In genomic region chr2:105016967-105017287, GRCm38 (mm10) we compare ENCODE assay signal across 8 mouse cellular contexts. TPM values are rescaled to one million over a fixed set of nuclear protein-coding genes. Genes with fewer than 3 reads are reported as not detected.
A peak's percentile ranks its signal among the peaks of the same experiment; 100 is the strongest.
DNase-seq lines count a peak whose midpoint lies in the region; ATAC-seq and TF ChIP-seq lines count a peak whose summit lies in the region.

Gene Eif3m, minus strand, starts transcription at chr2:105017080.

- under 1% methylated on average over 25 of the region's 25 CpGs for WGBS in bone marrow, adult 2 months
- 0% methylated on average over 18 of the region's 25 CpGs for WGBS in embryonic facial prominence, embryonic 15.5 days
- WGBS in limb, embryonic 14.5 days: 0% methylated on average over 21 of the region's 25 CpGs
- 1% methylated on average over 23 of the region's 25 CpGs for WGBS in midbrain, postnatal 0 days

- peaks cover 19% of the 10 kb centered on the region for H3K36me3 ChIP-seq in embryonic facial prominence, embryonic 15.5 days
- peaks cover 17% of the 10 kb centered on the region for H3K36me3 ChIP-seq in limb, embryonic 14.5 days (ENCODE audit: control insufficient read depth, insufficient read depth, low read length)
- peaks cover 10% of the 10 kb centered on the region; the same call in 1 of the 2 replicates for H3K36me3 ChIP-seq in midbrain, postnatal 0 days (ENCODE audit: insufficient read depth, low read length)

- H3K9me3 ChIP-seq in embryonic facial prominence, embryonic 15.5 days (replicated peaks): no peaks in the 10 kb centered on the region
- no peaks in the 10 kb centered on the region for H3K9me3 ChIP-seq in limb, embryonic 14.5 days (ENCODE audit: control insufficient read depth, low read length)
- no peaks in the 10 kb centered on the region for H3K9me3 ChIP-seq in midbrain, postnatal 0 days (ENCODE audit: low read length)

- ATAC-seq in embryonic facial prominence, embryonic 15.5 days (ENCODE audit: insufficient number of reproducible peaks, low FRiP score, low TSS enrichment, low read depth): peak; percentile 99
- peak; percentile 100 for ATAC-seq in limb, embryonic 14.5 days (ENCODE audit: low FRiP score, low read depth)
- ATAC-seq in midbrain, postnatal 0 days (ENCODE audit: low FRiP score): peak; percentile 100

- DNase-seq in 416B (ENCODE audit: low read depth): peak; percentile 88
- peak; percentile 94 for DNase-seq in heart, adult 8-10 months (ENCODE audit: low spot score)
- DNase-seq in kidney, adult 9 months: peak; percentile 97
- peak; percentile 96 for DNase-seq in limb, embryonic 14.5 days (ENCODE audit: low spot score)
- peak; percentile 96 for DNase-seq in midbrain, postnatal 0 days (ENCODE audit: low spot score)
- peak; percentile 89 to 92 for DNase-seq in spleen, postnatal 14 days (ENCODE audit: low spot score in 2 of 2)

- H3K27ac ChIP-seq in bone marrow, adult 2 months (ENCODE audit: control insufficient read depth, insufficient read depth, low read depth, low read length, poor library complexity): peak within 1 kb of the TSS; percentile 79
- peak within 1 kb of the TSS; percentile 75 for H3K27ac ChIP-seq in embryonic facial prominence, embryonic 15.5 days (replicated peaks)
- peak within 1 kb of the TSS; percentile 50; the same call in 1 of the 2 replicates for H3K27ac ChIP-seq in limb, embryonic 14.5 days (replicated peaks; ENCODE audit: low read depth, low read length)
- peak within 1 kb of the TSS; percentile 76 for H3K27ac ChIP-seq in midbrain, postnatal 0 days (ENCODE audit: low read depth, low read length)

- no peak for TF ChIP-seq CTCF in bone marrow, adult 2 months (IDR thresholded peaks at IDR 0.05; ENCODE audit: control insufficient read depth, insufficient read depth, low read length)
- TF ChIP-seq CTCF in midbrain, postnatal 0 days (IDR thresholded peaks at IDR 0.05): no peak

- H3K4me3 ChIP-seq in bone marrow, adult 2 months (replicated peaks; ENCODE audit: control insufficient read depth, low read depth, low read length): peak within 1 kb of the TSS; percentile 83
- H3K4me3 ChIP-seq in embryonic facial prominence, embryonic 15.5 days (replicated peaks): peak within 1 kb of the TSS; percentile 89
- peak within 1 kb of the TSS; percentile 93 for H3K4me3 ChIP-seq in limb, embryonic 14.5 days (replicated peaks; ENCODE audit: low read length)
- peak within 1 kb of the TSS; percentile 91 for H3K4me3 ChIP-seq in midbrain, postnatal 0 days (ENCODE audit: low read depth, low read length)

- peak; percentile 51; the same call in 1 of the 2 replicates for TF ChIP-seq POLR2A in bone marrow, adult 2 months (IDR thresholded peaks at IDR 0.05; ENCODE audit: borderline replicate concordance, control insufficient read depth, low read depth, low read length)
- no peak for TF ChIP-seq POLR2A in limb, embryonic 14.5 days (IDR thresholded peaks at IDR 0.05; ENCODE audit: borderline replicate concordance, extremely low read depth, insufficient read depth, insufficient read length)

- H3K4me1 ChIP-seq in bone marrow, adult 2 months (ENCODE audit: control insufficient read depth, insufficient read depth, low read length): no peaks in the 10 kb centered on the region; the same call in 1 of the 2 replicates
- peaks cover 8% of the 10 kb centered on the region for H3K4me1 ChIP-seq in embryonic facial prominence, embryonic 15.5 days
- H3K4me1 ChIP-seq in limb, embryonic 14.5 days (ENCODE audit: control insufficient read depth, insufficient read depth, low read length): peaks cover 8% of the 10 kb centered on the region
- peaks cover 6% of the 10 kb centered on the region for H3K4me1 ChIP-seq in midbrain, postnatal 0 days (ENCODE audit: insufficient read depth, low read length)

- no peaks in the 10 kb centered on the region for H3K27me3 ChIP-seq in embryonic facial prominence, embryonic 15.5 days
- H3K27me3 ChIP-seq in limb, embryonic 14.5 days (ENCODE audit: control insufficient read depth, insufficient read depth, low read length): no peaks in the 10 kb centered on the region
- no peaks in the 10 kb centered on the region for H3K27me3 ChIP-seq in midbrain, postnatal 0 days (ENCODE audit: insufficient read depth, low read length)

- H3K9ac ChIP-seq in embryonic facial prominence, embryonic 15.5 days: peak within 1 kb of the TSS; percentile 91
- peak within 1 kb of the TSS; percentile 92 for H3K9ac ChIP-seq in limb, embryonic 14.5 days (ENCODE audit: low read depth, low read length, severe bottlenecking)
- H3K9ac ChIP-seq in midbrain, postnatal 0 days (replicated peaks; ENCODE audit: low read length, poor library complexity, severe bottlenecking): peak within 1 kb of the TSS; percentile 89

- peak within 1 kb of the TSS; percentile 59 for H3K4me2 ChIP-seq in embryonic facial prominence, embryonic 15.5 days (replicated peaks)
- H3K4me2 ChIP-seq in limb, embryonic 14.5 days (replicated peaks; ENCODE audit: low read depth, low read length, severe bottlenecking): peak within 1 kb of the TSS; percentile 80
- H3K4me2 ChIP-seq in midbrain, postnatal 0 days (ENCODE audit: low read depth, low read length, poor library complexity, severe bottlenecking): peak within 1 kb of the TSS; percentile 84

RNA-seq across cellular contexts. Expression of gene Eif3m, which starts in this region (rescaled TPM):
- 97.7 and 133 TPM in 2 replicates for polyA plus RNA-seq in bone marrow, adult 2 months (2011; ENCODE audit: insufficient read depth, insufficient read length, low replicate concordance, missing spikeins)
- 224 and 229 TPM in 2 replicates for polyA plus RNA-seq in embryonic facial prominence, embryonic 15.5 days (2015; fragmentation: Nextera tagmentation; extraction: Ambion mirVana)
- total RNA-seq in heart, adult 8-10 months (2022): 100 to 1,000 TPM; 127 to 143 (median 138) TPM
- 109 and 145 TPM in 2 replicates for polyA plus RNA-seq in limb, embryonic 14.5 days (2012; rRNA removed)
- polyA plus RNA-seq in limb, embryonic 14.5 days (2014; fragmentation: Nextera tagmentation; extraction: Ambion mirVana): 292 and 297 TPM in 2 replicates
- total RNA-seq in midbrain, postnatal 0 days (2014; rRNA removed): 86.4 and 127 TPM in 2 replicates
- polyA plus RNA-seq in midbrain, postnatal 0 days (2015; fragmentation: Nextera tagmentation; extraction: Ambion mirVana): 170 and 171 TPM in 2 replicates

Comparison
In these comparisons a context has a peak if more than half of its experiments do, and no peak if none do; other contexts are left out.
1. Peak in every context shown above with its lines: DNase-seq, ATAC-seq, H3K4me3 ChIP-seq and H3K27ac ChIP-seq.